Mouse (Mus musculus) kidney, embryonic 15.5 days (tissue): ENCODE results near the gene Olfr993. TPM values are rescaled to one million over a fixed set of nuclear protein-coding genes. Genes with fewer than 3 reads are reported as not detected.

Experiments used
- ATAC-seq: fragments of 200-750 bp; cut with Nextera tagmentation; replicated peaks from 2 replicates; pipeline ENCODE4 v1.8.0; 2017; ENCODE audit warnings: moderate TSS enrichment; ENCODE audit not compliant: low FRiP score
- H3K27ac ChIP-seq: fragments of 300-500 bp; sonication (generic); 2 replicates; pipeline ENCODE4 v1.5.1; 2015; ENCODE audit warnings: mild to moderate bottlenecking, inconsistent platforms
- H3K27me3 ChIP-seq: fragments of 300-500 bp; sonication (generic); 2 replicates; pipeline ENCODE4 v1.6.1; 2015; ENCODE audit warnings: inconsistent platforms
- H3K36me3 ChIP-seq: fragments of 300-500 bp; sonication (generic); 2 replicates; pipeline ENCODE4 v1.6.1; 2015; ENCODE audit warnings: inconsistent platforms
- H3K4me1 ChIP-seq: fragments of 300-500 bp; sonication (generic); 2 replicates; pipeline ENCODE4 v1.6.1; 2015; ENCODE audit warnings: inconsistent platforms
- H3K4me2 ChIP-seq: fragments of 300-500 bp; sonication (generic); 2 replicates; pipeline ENCODE4 v1.6.1; 2015; ENCODE audit warnings: moderate library complexity, mild to moderate bottlenecking, inconsistent platforms
- H3K4me3 ChIP-seq: fragments of 300-500 bp; sonication (generic); replicated peaks from 2 replicates; pipeline ENCODE4 v1.5.1; 2015; ENCODE audit warnings: mild to moderate bottlenecking, inconsistent platforms
- H3K9ac ChIP-seq: fragments of 300-500 bp; sonication (generic); 2 replicates; pipeline ENCODE4 v1.6.1; 2015; ENCODE audit warnings: mild to moderate bottlenecking, inconsistent platforms
- H3K9me3 ChIP-seq: fragments of 300-500 bp; sonication (generic); replicated peaks from 2 replicates; pipeline ENCODE4 v1.6.1; 2016; ENCODE audit warnings: inconsistent platforms
- WGBS: fragments of 180-500 bp; shearing (Covaris S2); methylation state at CpG from one replicate; pipeline ENCODE4 v1.1.7; 2015; ENCODE audit warnings: mixed read lengths; 5-methylcytosine and 5-hydroxymethylcytosine counted together
- polyA plus RNA-seq: library from polyadenylated mRNA; unstranded; fragments of >200 nt; fragmentation: Nextera tagmentation; extraction: Ambion mirVana; gene quantifications from 2 replicates; pipeline ENCODE4 v1.2.1, GENCODE M21; 2015

Olfr993 gene
- polyA plus RNA-seq: not detected in 2 replicates

- Histone ChIP-seq H3K4me2 (no peak within 1 kb of the TSS), H3K27ac (no peak within 1 kb of the TSS), H3K27me3 (no peaks in the 10 kb centered on the region), H3K9me3 (no peaks in the 10 kb centered on the region), H3K4me1 (no peaks in the 10 kb centered on the region), H3K4me3 (no peak within 1 kb of the TSS), H3K36me3 (no peaks in the 10 kb centered on the region), H3K9ac (no peak within 1 kb of the TSS)
- ATAC-seq: no peak
These were observed at the start of gene Olfr993 for GRCm38 (mm10) chr2:85414777-85415176. TSS of gene Olfr993 (minus strand) at chr2:85414877.

- Histone ChIP-seq H3K9ac (no peak within 1 kb of the TSS), H3K9me3 (no peaks in the 10 kb centered on the region), H3K4me3 (no peak within 1 kb of the TSS), H3K4me1 (no peaks in the 10 kb centered on the region), H3K27me3 (no peaks in the 10 kb centered on the region), H3K4me2 (no peak within 1 kb of the TSS), H3K36me3 (no peaks in the 10 kb centered on the region), H3K27ac (no peak within 1 kb of the TSS)
- 30% methylated on average over 1 of the region's 1 CpGs for WGBS
- ATAC-seq: no peak
These were observed 28.9 kb upstream of the Olfr993 start, which contains the start of gene Olfr995 for GRCm38 (mm10) chr2:85443539-85443938. TSS of gene Olfr995 (minus strand) at chr2:85443639.

GRCm38 (mm10) chr2:85442546-85442945 is 27.9 kb upstream of the Olfr993 start:
- Histone ChIP-seq H3K27me3 (no peaks in the 10 kb centered on the region), H3K36me3 (no peaks in the 10 kb centered on the region), H3K4me2 (no peak overlapping the region), H3K4me1 (no peaks in the 10 kb centered on the region), H3K9me3 (no peaks in the 10 kb centered on the region), H3K9ac (no peak overlapping the region), H3K4me3 (no peak overlapping the region), H3K27ac (no peak overlapping the region)
- no peak for ATAC-seq

- 85% methylated on average over 3 of the region's 3 CpGs for WGBS
These were observed 21.7 kb upstream of the Olfr993 start, which contains the start of gene Olfr994 for GRCm38 (mm10) chr2:85436351-85436750. TSS of gene Olfr994 (minus strand) at chr2:85436451.

GRCm38 (mm10) chr2:85425893-85426292 is 11.2 kb upstream of the Olfr993 start:
- Histone ChIP-seq H3K27ac (no peak overlapping the region), H3K36me3 (no peaks in the 10 kb centered on the region), H3K27me3 (no peaks in the 10 kb centered on the region), H3K4me1 (no peaks in the 10 kb centered on the region), H3K9me3 (no peaks in the 10 kb centered on the region), H3K4me2 (no peak overlapping the region), H3K9ac (no peak overlapping the region), H3K4me3 (no peak overlapping the region)
- WGBS: 85% methylated on average over 1 of the region's 1 CpGs
- no peak for ATAC-seq

More at GRCm38 (mm10) chr2:85436351-85436750, 21.7 kb upstream of the Olfr993 start, which contains the start of gene Olfr994:
- ATAC-seq: no peak
- no peak within 1 kb of the TSS for H3K4me2 ChIP-seq
- H3K36me3 ChIP-seq: no peaks in the 10 kb centered on the region
- H3K9ac ChIP-seq: no peak within 1 kb of the TSS
- H3K27ac ChIP-seq: no peak within 1 kb of the TSS
- H3K4me1 ChIP-seq: no peaks in the 10 kb centered on the region
- no peaks in the 10 kb centered on the region for H3K9me3 ChIP-seq
- no peak within 1 kb of the TSS for H3K4me3 ChIP-seq
- no peaks in the 10 kb centered on the region for H3K27me3 ChIP-seq

- Histone ChIP-seq H3K4me2 (no peak within 1 kb of the TSS), H3K4me1 (no peaks in the 10 kb centered on the region), H3K27ac (no peak within 1 kb of the TSS), H3K9me3 (no peaks in the 10 kb centered on the region), H3K27me3 (no peaks in the 10 kb centered on the region), H3K36me3 (no peaks in the 10 kb centered on the region), H3K9ac (no peak within 1 kb of the TSS), H3K4me3 (no peak within 1 kb of the TSS)
- 57% methylated on average over 2 of the region's 2 CpGs for WGBS
- ATAC-seq: no peak
These were observed 5.3 kb downstream of the Olfr993 start, which contains the start of gene Olfr992 for GRCm38 (mm10) chr2:85409369-85409768. TSS of gene Olfr992 (minus strand) at chr2:85409469.

Other genes starting within 250 kb of the Olfr993 start
- 0.40 and 0.65 TPM in 2 replicates for gene Lrrc55, start 217.7 kb downstream of the Olfr993 start, polyA plus RNA-seq
- not detected in 2 replicates for gene Olfr987, start 75.6 kb downstream of the Olfr993 start, polyA plus RNA-seq
- not detected in 2 replicates for gene Olfr988, start 51.6 kb downstream of the Olfr993 start, polyA plus RNA-seq
- gene Olfr992, start 5.4 kb downstream of the Olfr993 start, polyA plus RNA-seq: not detected in 2 replicates
- not detected in 2 replicates for gene Olfr994, start 21.6 kb upstream of the Olfr993 start, polyA plus RNA-seq
- not detected in 2 replicates for gene Olfr995, start 28.8 kb upstream of the Olfr993 start, polyA plus RNA-seq
- gene 4833423E24Rik, start 104.1 kb upstream of the Olfr993 start, polyA plus RNA-seq: 0.15 TPM in 1 of 2 replicates, not detected in the other
- not detected in 2 replicates for gene Olfr996, start 164.3 kb upstream of the Olfr993 start, polyA plus RNA-seq
- not detected in 2 replicates for gene Olfr998, start 174.1 kb upstream of the Olfr993 start, polyA plus RNA-seq
- not detected in 2 replicates for gene Olfr1000, start 197.0 kb upstream of the Olfr993 start, polyA plus RNA-seq
- not detected in 2 replicates for gene Olfr1002, start 235.8 kb upstream of the Olfr993 start, polyA plus RNA-seq
- not detected in 2 replicates for gene Olfr154, start 249.6 kb upstream of the Olfr993 start, polyA plus RNA-seq